Mouse (Mus musculus): ENCODE measurements around the gene Wdr63. TPM values are rescaled to one million over a fixed set of nuclear protein-coding genes. Genes with fewer than 3 reads are reported as not detected.
A peak's percentile ranks its signal among the peaks of the same experiment; 100 is the strongest.

Wdr63 gene
- polyA plus RNA-seq, 1 experiment from 2014 or later, result not detected

DNA sequence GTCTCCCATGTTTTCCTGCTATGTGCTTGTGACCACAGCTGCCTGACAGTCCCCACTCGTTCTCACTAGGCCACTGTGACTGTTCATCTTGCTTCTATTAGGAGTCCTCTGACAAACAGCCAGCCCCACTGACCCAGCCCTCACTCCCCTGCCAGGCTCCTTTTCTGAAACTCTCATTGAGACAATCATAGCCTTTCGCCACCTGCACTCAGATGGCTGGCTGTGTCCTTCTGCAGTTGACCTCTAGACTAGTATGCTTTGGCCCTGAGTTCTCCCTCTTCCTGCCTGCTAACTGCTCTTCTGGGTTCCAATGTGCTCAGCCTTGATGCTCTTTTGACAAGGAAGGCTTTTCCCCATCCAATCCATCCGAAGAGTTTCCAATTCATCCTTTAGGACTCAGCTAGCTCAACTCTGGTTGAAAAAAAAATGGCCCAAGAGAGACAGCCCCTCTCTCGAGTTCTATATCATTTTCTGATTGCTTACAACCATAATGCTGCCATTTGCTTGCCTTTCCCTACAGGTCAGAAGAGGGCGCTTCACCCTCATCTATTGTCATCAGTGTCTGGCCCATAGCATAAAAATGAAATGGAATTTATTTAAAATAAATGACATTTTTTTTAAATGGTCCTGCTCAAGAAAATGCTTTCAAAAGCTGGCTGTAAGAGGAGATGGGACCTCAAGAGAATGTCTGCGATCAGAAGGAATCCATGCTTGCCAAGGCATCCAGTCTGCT lies 54.7 kb downstream of the Wdr63 start:
- Histone ChIP-seq H3K4me1 (replicated peaks) (peaks cover 16% of the 10 kb centered on the region), H3K4me3 (replicated peaks) (no peak overlapping the region), H3K9ac (replicated peaks) (no peak overlapping the region), H3K4me2 (no peak overlapping the region), H3K9me3 (no peaks in the 10 kb centered on the region), H3K27me3 (no peaks in the 10 kb centered on the region), H3K36me3 (no peaks in the 10 kb centered on the region), H3K27ac (no peak overlapping the region)
- no peak for ATAC-seq (ENCODE audit: insufficient number of reproducible peaks, insufficient read depth, low FRiP score, low TSS enrichment, low read depth)
- 72% methylated on average over 6 of the region's 6 CpGs for WGBS

DNA sequence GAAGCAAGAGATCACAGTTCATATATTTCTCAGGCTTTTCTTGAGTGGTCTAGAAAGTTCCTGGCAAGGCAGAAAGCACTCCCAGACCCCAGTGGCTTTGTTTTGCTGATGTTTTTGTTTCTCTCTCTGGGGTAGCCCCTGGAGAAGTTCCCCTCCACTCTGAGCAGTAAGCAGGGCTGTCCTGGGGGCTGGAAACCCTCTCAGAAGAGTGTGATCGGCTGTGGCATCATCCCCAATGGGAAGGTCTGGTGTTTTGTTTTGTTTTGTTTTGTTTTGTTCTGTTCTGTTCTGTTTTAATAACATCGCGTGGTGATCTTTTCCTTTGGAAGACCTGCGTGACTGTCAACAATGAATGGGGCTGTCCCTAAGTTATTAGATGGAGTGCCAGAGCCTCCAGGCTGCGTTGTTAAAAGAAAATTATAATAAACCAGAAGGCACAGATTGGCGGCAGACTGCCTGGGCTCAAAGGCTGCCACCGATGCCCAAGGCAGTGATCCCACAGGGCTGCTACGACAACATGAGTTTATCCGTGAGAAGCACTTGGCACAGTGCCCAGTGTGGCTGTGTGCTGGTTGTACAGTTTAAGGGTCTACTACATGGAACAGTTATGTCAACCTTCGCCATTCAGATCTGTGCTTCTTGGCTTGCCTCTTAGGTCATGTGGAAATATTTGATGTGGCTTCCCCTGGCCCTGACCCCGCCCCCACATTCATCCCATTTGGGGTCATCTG lies 56.5 kb downstream of the Wdr63 start:
- Histone ChIP-seq H3K27me3 (no peaks in the 10 kb centered on the region), H3K4me3 (replicated peaks) (no peak overlapping the region), H3K9me3 (no peaks in the 10 kb centered on the region), H3K27ac (no peak overlapping the region), H3K4me2 (no peak overlapping the region), H3K9ac (replicated peaks) (no peak overlapping the region), H3K36me3 (no peaks in the 10 kb centered on the region), H3K4me1 (replicated peaks) (peaks cover 23% of the 10 kb centered on the region)
- 53% methylated on average over 11 of the region's 11 CpGs for WGBS
- 0 out of 2 replicates have a peak, but pooled peaks have one; percentile 54 for ATAC-seq (ENCODE audit: insufficient number of reproducible peaks, insufficient read depth, low FRiP score, low TSS enrichment, low read depth)

DNA sequence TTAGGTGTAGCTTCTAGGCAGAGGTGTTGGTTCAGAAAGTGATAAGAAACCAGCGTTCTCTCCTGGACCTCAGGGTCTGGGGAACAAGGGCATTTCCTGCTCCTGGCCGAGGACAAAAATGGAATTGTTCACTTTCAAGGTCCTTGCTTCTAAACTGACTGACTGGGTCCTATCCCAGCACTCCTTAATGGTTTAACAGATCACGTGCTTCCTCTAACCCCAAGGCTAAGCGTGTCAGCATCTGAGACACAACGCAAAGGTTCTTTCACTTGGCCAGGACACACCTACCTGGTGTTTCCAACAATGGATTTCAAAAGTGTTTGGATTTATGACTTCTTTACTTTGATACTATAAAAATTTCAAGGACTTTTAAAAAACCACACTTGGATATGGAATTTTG lies 58.0 kb downstream of the Wdr63 start:
- H3K9me3 ChIP-seq, result no peaks in the 10 kb centered on the region
- H3K4me1 ChIP-seq (replicated peaks), result peaks cover 26% of the 10 kb centered on the region
- ATAC-seq (ENCODE audit: insufficient number of reproducible peaks, insufficient read depth, low FRiP score, low TSS enrichment, low read depth), result no peak
- H3K27me3 ChIP-seq, result no peaks in the 10 kb centered on the region
- no peak overlapping the region for H3K4me2 ChIP-seq
- no peak overlapping the region for H3K9ac ChIP-seq (replicated peaks)
- no peak overlapping the region for H3K27ac ChIP-seq
- H3K4me3 ChIP-seq (replicated peaks), result no peak overlapping the region
- no peaks in the 10 kb centered on the region for H3K36me3 ChIP-seq
- WGBS, result 82% methylated on average over 5 of the region's 5 CpGs

DNA sequence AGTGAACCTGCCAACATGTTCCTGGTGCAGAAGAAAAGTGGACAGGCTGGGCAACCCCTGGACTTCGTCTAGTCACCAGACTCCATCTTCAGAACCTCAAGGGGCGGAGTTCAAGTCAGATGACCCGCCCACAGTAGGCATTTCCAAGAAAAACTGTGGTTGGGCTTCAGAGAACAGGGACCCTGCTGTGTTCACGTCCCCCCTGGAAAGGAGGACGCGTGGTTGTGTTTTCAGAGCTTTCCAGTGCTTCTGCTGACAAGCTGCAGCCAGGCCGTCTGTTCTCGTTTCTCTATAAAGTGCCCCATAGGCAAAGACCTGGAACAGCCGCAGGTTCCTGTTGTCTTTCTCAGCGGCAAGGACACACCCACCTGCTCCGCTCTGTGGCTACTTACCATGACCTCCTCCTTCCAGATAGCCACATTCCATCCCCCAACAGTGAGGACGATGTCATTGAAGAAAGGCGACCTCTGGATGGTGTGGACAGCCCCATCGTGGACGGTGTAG lies 60.2 kb downstream of the Wdr63 start:
- ATAC-seq (ENCODE audit: insufficient number of reproducible peaks, insufficient read depth, low FRiP score, low TSS enrichment, low read depth), result 0 out of 2 replicates have a peak, but pooled peaks have one; percentile 23
- Histone ChIP-seq H3K4me2 (peak overlapping the region; percentile 19), H3K27me3 (no peaks in the 10 kb centered on the region), H3K36me3 (no peaks in the 10 kb centered on the region), H3K9ac (replicated peaks) (no peak overlapping the region), H3K4me3 (replicated peaks) (no peak overlapping the region), H3K27ac (no peak overlapping the region), H3K9me3 (no peaks in the 10 kb centered on the region), H3K4me1 (replicated peaks) (peaks cover 25% of the 10 kb centered on the region)
- WGBS, result 27% methylated on average over 15 of the region's 15 CpGs

DNA sequence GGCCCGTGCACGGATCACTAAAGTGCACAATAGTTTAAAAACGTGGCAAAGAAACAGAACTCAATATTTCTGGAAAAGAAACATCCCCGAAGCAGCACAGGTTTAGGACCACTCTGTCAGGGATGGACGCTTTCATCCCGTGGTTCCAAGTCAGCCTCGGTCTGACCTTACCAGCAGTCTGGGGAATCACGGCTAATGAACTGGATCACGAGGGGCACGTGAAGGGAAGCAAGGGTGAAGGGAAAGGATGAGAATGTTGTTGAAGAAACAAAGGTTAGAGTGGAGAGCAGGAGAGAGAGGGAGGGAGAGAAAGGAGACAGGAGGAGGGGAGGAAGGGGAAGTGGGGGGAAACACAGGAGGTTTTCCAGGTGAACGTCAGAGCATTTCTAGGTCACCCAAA lies 61.9 kb downstream of the Wdr63 start:
- no peak overlapping the region for H3K27ac ChIP-seq

DNA sequence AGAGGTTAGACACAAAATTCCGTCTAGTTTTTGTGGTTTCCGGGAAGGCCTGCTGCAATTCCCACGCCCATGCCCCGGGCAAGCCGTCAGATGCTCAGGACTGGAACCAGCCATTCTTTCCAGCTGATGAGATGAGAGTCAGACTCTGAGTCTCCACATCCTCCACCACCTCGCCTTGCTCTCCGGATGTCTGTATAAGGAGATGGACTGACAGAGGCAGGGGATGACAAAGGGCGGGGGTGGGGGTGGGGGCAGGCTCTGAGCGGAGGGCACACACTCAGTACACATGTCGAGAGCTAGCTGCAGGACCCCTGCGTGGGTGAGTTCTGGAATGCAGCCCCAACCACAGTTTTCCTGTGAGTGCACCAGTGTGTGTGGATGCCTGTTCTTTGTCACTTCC lies 63.0 kb downstream of the Wdr63 start:
- no peaks in the 10 kb centered on the region for H3K36me3 ChIP-seq
- no peak overlapping the region for H3K4me2 ChIP-seq
- H3K4me3 ChIP-seq (replicated peaks), result no peak overlapping the region
- H3K9ac ChIP-seq (replicated peaks), result no peak overlapping the region
- no peaks in the 10 kb centered on the region for H3K9me3 ChIP-seq
- no peak overlapping the region for H3K27ac ChIP-seq
- peaks cover 18% of the 10 kb centered on the region; the same call in 1 of the 2 replicates for H3K4me1 ChIP-seq (replicated peaks)
- no peaks in the 10 kb centered on the region; the same call in 1 of the 2 replicates for H3K27me3 ChIP-seq
- 61% methylated on average over 11 of the region's 11 CpGs for WGBS
- ATAC-seq (ENCODE audit: insufficient number of reproducible peaks, insufficient read depth, low FRiP score, low TSS enrichment, low read depth), result no peak

More for the DNA sequence above, 61.9 kb downstream of the Wdr63 start:
- 90% methylated on average over 11 of the region's 11 CpGs for WGBS
- Histone ChIP-seq H3K4me1 (replicated peaks) (peaks cover 18% of the 10 kb centered on the region; the same call in 1 of the 2 replicates), H3K9ac (replicated peaks) (no peak overlapping the region), H3K27me3 (no peaks in the 10 kb centered on the region), H3K4me3 (replicated peaks) (no peak overlapping the region), H3K4me2 (no peak overlapping the region), H3K9me3 (no peaks in the 10 kb centered on the region), H3K36me3 (no peaks in the 10 kb centered on the region)
- no peak for ATAC-seq (ENCODE audit: insufficient number of reproducible peaks, insufficient read depth, low FRiP score, low TSS enrichment, low read depth)

DNA sequence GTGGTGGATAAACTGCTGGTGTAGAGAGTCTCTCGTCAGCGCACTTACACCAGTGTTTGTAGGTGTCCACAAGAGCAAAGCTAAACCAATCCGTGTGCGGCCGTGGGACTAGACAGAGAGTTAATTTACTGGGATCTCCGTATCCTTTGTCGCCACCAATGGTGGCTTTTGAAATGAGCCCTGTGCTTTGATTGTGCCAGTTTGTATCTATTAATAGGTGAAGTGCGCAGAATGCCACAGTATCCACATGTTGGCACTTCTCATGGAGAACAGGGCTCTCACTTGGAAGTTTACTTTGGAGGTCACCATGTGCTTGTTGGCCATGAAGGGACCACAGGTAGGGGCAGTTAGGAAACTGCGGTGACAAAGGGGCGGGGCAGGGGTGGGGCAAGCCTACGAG lies 66.5 kb downstream of the Wdr63 start:
- Histone ChIP-seq H3K27ac (no peak overlapping the region), H3K4me3 (replicated peaks) (no peak overlapping the region), H3K9ac (replicated peaks) (no peak overlapping the region), H3K4me1 (replicated peaks) (0 out of 2 replicates have a peak, but pooled peaks cover 4% of the 10 kb centered on the region), H3K27me3 (no peaks in the 10 kb centered on the region; the same call in 1 of the 2 replicates), H3K9me3 (no peaks in the 10 kb centered on the region), H3K36me3 (no peaks in the 10 kb centered on the region), H3K4me2 (no peak overlapping the region)
- ATAC-seq (ENCODE audit: insufficient number of reproducible peaks, insufficient read depth, low FRiP score, low TSS enrichment, low read depth), result no peak
- WGBS, result 91% methylated on average over 11 of the region's 11 CpGs

DNA sequence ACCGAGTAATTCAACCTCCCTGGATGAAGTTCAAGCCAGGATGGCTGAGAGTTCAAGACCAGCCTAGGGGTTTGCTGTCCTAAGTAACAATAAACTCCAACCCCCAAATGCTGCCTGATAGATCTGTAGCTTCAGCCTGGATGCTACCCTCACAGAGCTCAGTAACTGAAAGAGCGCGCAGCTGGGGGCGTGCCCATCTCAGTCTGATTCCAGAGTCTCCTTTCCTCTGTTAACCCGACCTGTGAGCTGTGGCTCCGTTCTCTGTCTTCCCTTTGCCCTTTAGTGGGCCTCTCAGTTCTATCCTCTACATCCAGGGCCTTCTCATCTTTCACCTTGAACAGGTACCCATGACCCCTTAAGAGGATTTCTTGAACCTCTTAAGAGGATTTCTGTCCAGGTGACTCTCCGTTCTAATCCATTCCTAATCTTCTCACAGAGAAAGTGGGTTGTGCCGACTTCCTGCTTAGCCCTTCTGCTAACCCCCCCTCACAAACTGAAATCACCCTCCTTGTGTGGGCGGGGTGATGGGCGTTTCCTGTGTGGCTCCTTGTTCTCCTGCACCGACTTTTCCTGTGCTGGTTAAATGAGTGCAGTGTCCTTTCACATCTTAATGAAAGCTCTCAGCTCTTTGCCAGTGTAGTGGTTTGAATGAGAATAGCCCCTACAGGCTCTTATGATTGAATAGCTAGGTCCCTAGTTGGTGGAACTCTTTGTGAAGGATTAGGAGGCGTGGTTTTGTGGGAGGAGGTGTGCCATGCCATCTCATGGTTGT lies 68.6 kb downstream of the Wdr63 start:
- Histone ChIP-seq H3K4me3 (replicated peaks) (no peak overlapping the region), H3K9me3 (no peaks in the 10 kb centered on the region), H3K36me3 (no peaks in the 10 kb centered on the region), H3K27me3 (no peaks in the 10 kb centered on the region; the same call in 1 of the 2 replicates), H3K9ac (replicated peaks) (no peak overlapping the region), H3K4me2 (no peak overlapping the region), H3K4me1 (replicated peaks) (no peaks in the 10 kb centered on the region), H3K27ac (no peak overlapping the region)
- no peak for ATAC-seq (ENCODE audit: insufficient number of reproducible peaks, insufficient read depth, low FRiP score, low TSS enrichment, low read depth)
- WGBS, result 73% methylated on average over 12 of the region's 12 CpGs

DNA sequence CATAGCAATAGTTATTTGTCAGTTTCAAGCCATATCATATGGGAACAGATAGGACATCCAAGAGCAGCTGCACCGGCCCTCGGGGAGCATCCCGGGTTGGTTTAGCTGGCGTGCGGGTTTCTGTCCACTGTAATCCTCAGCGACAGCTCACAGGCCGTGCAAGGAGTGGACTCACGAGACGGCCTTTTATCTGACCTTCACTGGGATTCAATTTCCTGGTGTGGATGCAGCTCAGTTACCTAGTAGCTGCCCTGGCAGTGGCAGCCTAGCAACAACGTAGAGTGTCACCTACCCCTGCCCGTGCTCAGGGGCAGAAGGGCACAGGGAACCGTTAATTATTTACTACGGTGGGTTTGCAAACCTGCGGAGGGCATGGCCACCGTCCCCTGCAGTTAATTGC lies 70.0 kb downstream of the Wdr63 start:
- WGBS, result 61% methylated on average over 15 of the region's 15 CpGs

DNA sequence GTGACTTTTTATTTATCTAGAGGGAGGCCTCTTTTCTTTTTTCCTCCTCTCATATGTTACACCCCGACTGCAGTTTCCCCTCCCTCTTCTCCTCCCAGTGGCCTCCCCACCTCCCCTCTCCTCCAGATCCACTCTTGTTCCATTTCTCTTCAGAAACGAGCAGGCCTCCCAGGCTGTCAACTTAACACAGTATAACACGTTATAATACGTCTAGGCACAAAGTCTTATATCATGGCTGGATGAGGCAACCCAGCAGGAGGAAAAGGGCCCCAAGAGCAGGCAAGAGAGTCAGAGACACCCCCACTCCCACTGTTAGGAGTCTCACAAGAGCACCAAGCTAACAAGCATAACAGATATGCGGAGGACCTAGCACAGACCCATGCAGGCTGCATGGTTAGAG lies 75.0 kb downstream of the Wdr63 start:
- no peak overlapping the region for H3K4me3 ChIP-seq (replicated peaks)
- H3K9ac ChIP-seq (replicated peaks), result no peak overlapping the region
- no peaks in the 10 kb centered on the region for H3K27me3 ChIP-seq
- H3K36me3 ChIP-seq, result no peaks in the 10 kb centered on the region
- no peak overlapping the region for H3K27ac ChIP-seq
- peaks cover 11% of the 10 kb centered on the region; the same call in 1 of the 2 replicates for H3K4me1 ChIP-seq (replicated peaks)
- WGBS, result 79% methylated on average over 5 of the region's 5 CpGs
- H3K9me3 ChIP-seq, result 0 out of 2 replicates have a peak, but pooled peaks cover 3% of the 10 kb centered on the region
- H3K4me2 ChIP-seq, result no peak overlapping the region
- no peak for ATAC-seq (ENCODE audit: insufficient number of reproducible peaks, insufficient read depth, low FRiP score, low TSS enrichment, low read depth)

More for the DNA sequence above, 70.0 kb downstream of the Wdr63 start:
- no peaks in the 10 kb centered on the region for H3K4me1 ChIP-seq (replicated peaks)
- no peak overlapping the region for H3K4me2 ChIP-seq
- no peaks in the 10 kb centered on the region for H3K36me3 ChIP-seq
- H3K4me3 ChIP-seq (replicated peaks), result no peak overlapping the region
- no peak overlapping the region for H3K27ac ChIP-seq
- no peaks in the 10 kb centered on the region; the same call in 1 of the 2 replicates for H3K27me3 ChIP-seq
- no peak for ATAC-seq (ENCODE audit: insufficient number of reproducible peaks, insufficient read depth, low FRiP score, low TSS enrichment, low read depth)
- 0 out of 2 replicates have a peak, but pooled peaks cover 3% of the 10 kb centered on the region for H3K9me3 ChIP-seq
- no peak overlapping the region for H3K9ac ChIP-seq (replicated peaks)

All from limb, embryonic 12.5 days (tissue).